Mouse (Mus musculus): ENCODE results near the gene Tmem229b. TPM values are rescaled to one million over a fixed set of nuclear protein-coding genes. Genes with fewer than 3 reads are reported as not detected.
"Not testable (repeated sequence)": the region's sequence is repeated elsewhere in the genome, so short reads cannot be mapped to it uniquely, and the experiment has no call there.

Tmem229b gene
- total RNA-seq, 2 experiments from 2014 or later, result 75.4 to 84.1 TPM

- ATAC-seq (replicated peaks; ENCODE audit: poor library complexity), result no peak
Measured at GRCm38 (mm10) chr12:78956405-78956804, 51.0 kb downstream of the Tmem229b start.

DNA sequence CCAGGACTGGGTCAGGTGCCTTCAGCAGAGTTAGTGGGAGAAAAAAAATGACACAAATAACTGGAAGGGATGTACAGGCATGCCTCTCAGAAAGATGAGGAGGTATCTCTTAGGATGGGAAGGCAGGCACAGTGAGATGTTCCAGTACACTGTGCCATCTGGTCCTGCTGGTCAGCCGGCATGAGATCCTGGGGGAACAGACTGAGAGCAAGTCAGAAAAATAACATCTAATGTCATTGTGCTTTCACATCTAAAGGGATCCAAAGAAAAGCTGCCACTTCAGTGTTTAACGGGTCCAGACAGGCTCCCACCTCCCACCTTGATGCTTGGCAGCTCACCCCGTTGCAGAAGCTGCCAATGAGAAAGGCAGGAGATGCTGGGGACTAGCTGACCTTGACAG, 54.9 kb downstream of the Tmem229b start:
- ATAC-seq (replicated peaks; ENCODE audit: poor library complexity), result no peak

- ATAC-seq (replicated peaks; ENCODE audit: poor library complexity), result no peak
Measured at GRCm38 (mm10) chr12:78952053-78952452, 55.4 kb downstream of the Tmem229b start.

DNA sequence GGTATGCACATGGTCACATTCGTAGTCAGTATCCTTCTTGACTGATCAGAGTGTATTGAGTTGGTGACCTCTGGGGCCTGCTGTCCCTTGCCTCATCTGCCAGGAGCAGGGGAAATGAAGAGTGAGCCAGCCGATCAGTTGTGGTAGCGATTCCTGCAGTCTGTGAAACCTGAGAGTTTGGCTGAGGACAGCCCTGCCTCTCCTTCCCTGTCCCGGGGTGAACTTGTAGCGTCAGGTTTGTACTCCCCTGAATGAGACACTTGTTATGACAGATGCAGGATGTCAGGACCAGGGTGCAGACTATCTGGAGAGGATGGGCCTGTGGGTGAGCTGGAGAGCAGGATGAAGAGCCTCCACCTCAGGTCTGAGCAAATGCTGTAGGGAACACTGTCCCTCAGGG, 59.8 kb downstream of the Tmem229b start:
- ATAC-seq (replicated peaks; ENCODE audit: poor library complexity), result no peak

DNA sequence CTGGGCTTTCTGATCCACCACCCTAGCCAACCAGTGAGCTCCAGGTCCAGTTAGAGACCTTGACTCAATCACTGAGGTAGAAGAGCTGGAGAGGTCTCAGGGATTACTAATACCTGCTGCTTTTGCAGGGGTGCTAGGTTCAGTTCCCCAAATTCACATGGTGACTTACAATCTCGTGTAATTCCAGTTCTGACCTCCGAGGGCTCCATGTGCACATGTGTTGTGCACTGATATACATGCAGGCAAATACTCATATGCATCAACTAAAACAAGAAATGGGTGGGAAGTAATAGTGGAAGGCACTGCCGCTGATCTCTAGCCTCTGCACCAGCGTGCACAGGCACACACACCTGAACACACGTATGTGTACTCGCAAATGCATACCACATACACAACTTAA, 60.3 kb downstream of the Tmem229b start:
- peak; percentile 70 for ATAC-seq (replicated peaks; ENCODE audit: poor library complexity)

DNA sequence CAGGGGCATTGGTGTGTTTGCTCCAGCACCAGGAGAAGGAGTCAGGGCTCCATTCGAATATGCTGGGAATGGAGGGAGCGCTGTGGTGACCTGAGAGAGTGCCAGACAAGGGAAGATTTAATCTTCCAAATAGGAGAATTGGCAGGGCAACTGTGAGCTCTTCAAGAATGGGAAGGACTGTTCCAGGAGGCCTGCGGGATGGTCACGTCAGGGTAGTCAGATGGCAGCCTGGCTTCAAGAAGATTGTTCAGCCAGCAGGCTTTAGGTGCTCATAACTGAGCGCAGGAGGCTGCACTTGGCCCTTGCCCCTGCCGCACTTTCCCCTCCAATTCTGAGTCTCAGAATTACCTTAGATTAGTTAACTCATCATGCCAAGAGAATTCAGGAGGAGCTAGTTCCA, 64.5 kb downstream of the Tmem229b start:
- no peak for ATAC-seq (replicated peaks; ENCODE audit: poor library complexity)

DNA sequence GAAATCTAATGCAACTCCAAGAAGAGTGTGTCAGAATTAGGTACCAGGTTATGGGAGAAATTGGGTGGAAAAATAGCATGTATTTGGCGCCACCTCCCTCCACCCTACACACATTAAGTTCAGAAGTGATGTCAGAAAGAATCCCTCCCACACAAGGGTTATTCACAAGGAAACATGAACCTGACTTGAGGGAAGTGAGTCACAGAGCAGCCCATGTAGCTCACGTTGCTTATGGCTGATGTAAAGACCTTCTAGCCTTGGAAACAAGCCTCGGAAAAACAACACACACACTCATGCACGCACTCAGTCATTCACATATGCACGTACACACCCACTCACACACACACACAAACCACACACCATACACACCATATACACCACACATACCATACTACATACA, 67.3 kb downstream of the Tmem229b start:
- ATAC-seq (replicated peaks; ENCODE audit: poor library complexity), result no peak

GRCm38 (mm10) chr12:78939393-78940037, 67.9 kb downstream of the Tmem229b start:
- no peak for ATAC-seq (replicated peaks; ENCODE audit: poor library complexity)

- no peak for ATAC-seq (replicated peaks; ENCODE audit: poor library complexity)
Measured at GRCm38 (mm10) chr12:78936494-78936893, 70.9 kb downstream of the Tmem229b start.

- ATAC-seq (replicated peaks; ENCODE audit: poor library complexity), result no peak
Measured at GRCm38 (mm10) chr12:78929900-78930299, 77.5 kb downstream of the Tmem229b start.

DNA sequence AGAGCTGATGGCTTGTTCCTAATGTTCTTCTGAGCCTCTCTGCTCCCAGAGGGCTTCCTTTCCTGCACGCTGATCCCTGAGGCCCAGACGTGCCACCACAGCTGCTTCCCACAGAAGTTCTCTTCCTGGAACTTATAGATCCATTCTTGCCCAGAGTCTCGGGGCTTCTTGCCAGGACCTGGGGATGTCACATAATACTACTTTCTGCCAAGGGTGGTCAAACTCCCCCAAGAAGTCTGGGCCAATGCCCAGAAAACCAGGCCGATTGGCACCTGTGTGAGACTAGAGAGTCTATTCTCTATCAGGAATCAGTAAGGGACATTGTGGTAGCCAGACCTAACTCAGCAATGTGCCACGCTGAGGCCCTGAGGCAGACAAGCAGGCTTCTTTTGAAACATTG, 80.1 kb downstream of the Tmem229b start:
- no peak for ATAC-seq (replicated peaks; ENCODE audit: poor library complexity)

GRCm38 (mm10) chr12:78923539-78924189, 83.8 kb downstream of the Tmem229b start:
- peak; percentile 54 for ATAC-seq (replicated peaks; ENCODE audit: poor library complexity)

DNA sequence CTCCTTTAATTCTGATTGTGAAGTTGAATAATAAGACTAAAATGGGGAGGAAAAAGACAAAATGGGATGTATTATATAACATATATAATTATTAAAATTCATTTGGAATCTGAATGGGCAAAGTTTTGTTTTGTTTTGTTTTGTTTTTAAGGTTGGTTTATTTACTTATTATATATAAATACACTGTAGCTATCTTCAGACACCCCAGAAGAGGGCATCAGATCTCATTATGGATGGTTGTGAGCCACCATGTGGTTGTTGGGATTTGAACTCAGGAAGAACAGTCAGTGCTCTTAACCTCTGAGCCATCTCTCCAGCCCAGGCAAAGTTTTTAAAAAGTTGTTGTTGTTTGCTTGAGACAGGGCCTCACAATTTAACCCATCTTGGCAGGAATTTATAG, 84.5 kb downstream of the Tmem229b start:
- not testable (repeated sequence) for ATAC-seq (replicated peaks; ENCODE audit: poor library complexity)

DNA sequence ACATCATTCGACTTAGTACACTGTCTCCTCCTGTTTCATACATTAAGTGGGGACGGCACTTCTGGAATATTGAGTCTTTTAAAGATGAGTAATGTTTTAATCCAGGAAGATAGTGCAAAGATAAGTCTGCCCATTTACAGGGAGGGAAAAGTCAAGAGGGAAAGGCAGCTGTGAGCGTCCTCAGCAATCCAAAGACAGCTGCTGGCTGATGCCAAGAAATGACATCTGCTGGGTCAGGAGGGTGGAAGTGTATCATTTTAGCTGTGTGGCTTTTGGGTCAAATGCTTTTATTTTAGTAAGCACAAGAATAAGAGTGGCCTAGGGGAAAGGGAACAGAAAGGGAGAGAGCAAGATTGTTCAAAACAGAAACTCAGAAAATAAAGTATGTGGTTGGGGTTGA, 85.4 kb downstream of the Tmem229b start:
- no peak for ATAC-seq (replicated peaks; ENCODE audit: poor library complexity)

- no peak for ATAC-seq (replicated peaks; ENCODE audit: poor library complexity)
Measured at GRCm38 (mm10) chr12:78921421-78921820, 86.0 kb downstream of the Tmem229b start.

DNA sequence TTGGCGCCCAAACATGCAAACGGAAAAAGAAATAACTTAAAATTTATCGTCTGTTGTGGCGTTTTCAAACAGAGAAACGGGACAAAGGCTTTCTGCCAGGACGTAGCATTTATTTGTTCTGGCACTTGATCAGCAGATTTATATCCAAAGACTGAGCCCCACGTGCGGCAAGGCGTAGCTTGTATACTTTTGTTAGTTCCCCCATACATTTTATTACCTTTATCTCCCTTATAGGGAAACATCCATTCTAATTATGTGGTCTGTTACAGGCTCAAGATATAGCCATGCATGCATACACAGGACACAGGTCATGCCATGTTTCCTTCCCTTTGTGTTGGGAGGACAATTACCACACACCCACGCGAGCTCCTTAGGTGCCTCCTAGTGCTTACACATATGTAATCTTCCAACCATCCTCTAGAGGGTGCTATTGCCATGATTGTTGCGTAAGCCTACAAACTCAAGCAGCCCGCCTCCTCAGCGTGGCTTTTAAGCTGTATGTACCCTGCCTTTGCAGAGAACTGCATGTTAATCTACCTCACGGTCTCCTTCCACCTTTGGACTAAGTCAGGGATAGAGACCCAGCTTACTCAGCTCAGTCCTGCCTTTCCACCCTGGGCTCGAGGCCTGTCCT, 88.2 kb downstream of the Tmem229b start:
- peak; percentile 89 for ATAC-seq (replicated peaks; ENCODE audit: poor library complexity)

- peak; percentile 87 for ATAC-seq (replicated peaks; ENCODE audit: poor library complexity)
Measured at GRCm38 (mm10) chr12:78918227-78919078, 89.0 kb downstream of the Tmem229b start.

DNA sequence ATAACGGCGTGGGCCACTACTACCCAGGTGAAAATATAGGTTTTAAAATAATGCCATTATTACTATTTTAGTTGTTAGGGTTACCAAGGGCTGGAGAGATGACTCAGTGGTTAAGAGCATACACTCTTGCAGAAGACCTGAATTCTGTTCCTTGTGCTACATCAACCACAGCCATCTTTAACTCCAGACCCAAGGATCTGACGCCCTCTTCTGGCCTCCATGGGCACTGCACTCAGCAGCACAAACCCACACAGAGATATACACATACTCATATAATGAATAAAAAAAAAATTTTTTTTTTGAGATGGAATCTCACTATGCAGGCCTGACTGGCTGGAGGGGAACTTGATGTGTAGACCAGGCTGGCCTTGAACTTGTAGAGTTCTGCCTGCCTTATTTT, 91.1 kb downstream of the Tmem229b start:
- ATAC-seq (replicated peaks; ENCODE audit: poor library complexity), result no peak

- ATAC-seq (replicated peaks; ENCODE audit: poor library complexity), result no peak
Measured at GRCm38 (mm10) chr12:78915561-78915960, 91.9 kb downstream of the Tmem229b start.

GRCm38 (mm10) chr12:78914458-78914857, 93.0 kb downstream of the Tmem229b start:
- ATAC-seq (replicated peaks; ENCODE audit: poor library complexity), result no peak
